Mouse (Mus musculus) liver, postnatal 0 days (tissue): Measurements from ENCODE around the gene Ccdc142. TPM values are rescaled to one million over a fixed set of nuclear protein-coding genes. Genes with fewer than 3 reads are reported as not detected.
A peak's percentile ranks its signal among the peaks of the same experiment; 100 is the strongest.

Experiments used
- ATAC-seq: fragments of 200-750 bp; cut with Nextera tagmentation; 2 replicates; pipeline ENCODE4 v1.8.0; 2017; ENCODE audit warnings: mild to moderate bottlenecking, moderate library complexity
- DNase-seq: peaks from one replicate; pipeline ENCODE4 v3.0.0-alpha.2; 2016
- H3K27ac ChIP-seq: fragments of 300-500 bp; sonication (generic); 2 replicates; pipeline ENCODE4 v1.5.1; 2014; ENCODE audit warnings: antibody characterized with exemption, moderate library complexity, mild to moderate bottlenecking, low read depth
- H3K27me3 ChIP-seq: fragments of 300-500 bp; sonication (generic); 2 replicates; pipeline ENCODE4 v1.6.1; 2014; ENCODE audit warnings: low read length, control low read depth, mixed read lengths; ENCODE audit not compliant: insufficient read depth
- H3K36me3 ChIP-seq: fragments of 300-500 bp; sonication (generic); replicated peaks from 2 replicates; pipeline ENCODE4 v1.6.1; 2014; ENCODE audit warnings: mild to moderate bottlenecking, control low read depth, low read length, moderate library complexity, mixed read lengths; ENCODE audit not compliant: insufficient read depth
- H3K4me1 ChIP-seq: fragments of 300-500 bp; sonication (generic); 2 replicates; pipeline ENCODE4 v1.6.1; 2014; ENCODE audit warnings: antibody characterized with exemption, mild to moderate bottlenecking, control low read depth; ENCODE audit not compliant: insufficient read depth
- H3K4me2 ChIP-seq: fragments of 300-500 bp; sonication (generic); 2 replicates; pipeline ENCODE4 v1.6.1; 2014; ENCODE audit warnings: low read depth, mild to moderate bottlenecking, low read length, moderate library complexity, mixed read lengths
- H3K4me3 ChIP-seq: fragments of 300-500 bp; sonication (generic); 2 replicates; pipeline ENCODE4 v1.5.1; 2014; ENCODE audit warnings: low read depth, low read length
- H3K9ac ChIP-seq: fragments of 300-500 bp; sonication (generic); replicated peaks from 2 replicates; pipeline ENCODE4 v1.6.1; 2014; ENCODE audit warnings: mild to moderate bottlenecking, moderate library complexity
- H3K9me3 ChIP-seq: fragments of 300-500 bp; sonication (generic); 2 replicates; pipeline ENCODE4 v1.6.1; 2016; ENCODE audit warnings: mild to moderate bottlenecking, control low read depth, low read length, mixed read lengths
- CTCF ChIP-seq: sonication (generic); IDR thresholded peaks from 2 replicates; pipeline ENCODE4 v1.5.1; 2016; ENCODE audit warnings: antibody characterized with exemption, low read depth
- EP300 ChIP-seq: IDR thresholded peaks from 2 replicates; pipeline ENCODE4 v1.6.1; 2016; ENCODE audit warnings: antibody characterized with exemption, low read depth, mild to moderate bottlenecking
- WGBS: fragments of 180-500 bp; shearing (Covaris S2); extraction: QIAGEN DNeasy Blood & Tissue Kit; methylation state at CpG from one replicate; pipeline ENCODE4 v1.1.7; 2014; ENCODE audit not compliant: insufficient replicate concordance; 5-methylcytosine and 5-hydroxymethylcytosine counted together
- microRNA counts: library from miRNA; unstranded; fragments of <30 nt; microRNA quantifications from one replicate; lab custom pipeline; 2015
- microRNA-seq: library from miRNA; unstranded; fragments of <30 nt; microRNA quantifications from one replicate; pipeline ENCODE4, GENCODE M21; 2016
- polyA plus RNA-seq: library from polyadenylated mRNA; unstranded; fragments of >200 nt; fragmentation: Nextera tagmentation; extraction: Ambion mirVana; gene quantifications from 2 replicates; pipeline ENCODE4 v1.2.1, GENCODE M21; 2015

The Ccdc142 gene
- polyA plus RNA-seq, 1 experiment from 2014 or later: 0.54 TPM

- H3K9me3 ChIP-seq: no peaks in the 10 kb centered on the region
- H3K4me3 ChIP-seq: no peak overlapping the region
- WGBS: 50% methylated on average over 5 of the region's 5 CpGs
- TF ChIP-seq EP300: no peak
- no peak for TF ChIP-seq CTCF
- ATAC-seq: no peak
- peaks cover 8% of the 10 kb centered on the region for H3K4me1 ChIP-seq
- H3K27ac ChIP-seq: no peak overlapping the region
- H3K36me3 ChIP-seq: peaks cover 5% of the 10 kb centered on the region; the same call in 1 of the 2 replicates
- H3K4me2 ChIP-seq: no peak overlapping the region
- 0 out of 2 replicates have a peak, but pooled peaks cover 12% of the 10 kb centered on the region for H3K27me3 ChIP-seq
- DNase-seq: no peak
- no peak overlapping the region for H3K9ac ChIP-seq
Measured at GRCm38 (mm10) chr6:83153485-83153884, 52.1 kb downstream of the Ccdc142 start.

- DNase-seq (no peak), ATAC-seq (no peak)
- Histone ChIP-seq H3K4me3 (peak overlapping the region; percentile 53), H3K9me3 (no peaks in the 10 kb centered on the region), H3K27ac (no peak overlapping the region), H3K4me1 (peaks cover 8% of the 10 kb centered on the region), H3K9ac (peak overlapping the region; percentile 34; the same call in 1 of the 2 replicates), H3K27me3 (peaks cover 14% of the 10 kb centered on the region), H3K36me3 (no peaks in the 10 kb centered on the region), H3K4me2 (peak overlapping the region; percentile 85)
- WGBS: 11% methylated on average over 23 of the region's 23 CpGs
- TF ChIP-seq EP300 (no peak), CTCF (no peak)
Measured at GRCm38 (mm10) chr6:83155552-83156238, 54.3 kb downstream of the Ccdc142 start.

- H3K9me3 ChIP-seq: no peaks in the 10 kb centered on the region
- H3K27ac ChIP-seq: no peak within 1 kb of the TSS
- H3K9ac ChIP-seq: peak within 1 kb of the TSS; percentile 34; the same call in 1 of the 2 replicates
- peaks cover 20% of the 10 kb centered on the region for H3K27me3 ChIP-seq
- DNase-seq (peak; percentile 50), ATAC-seq (peak; percentile 32; the same call in 1 of the 2 replicates)
- peak within 1 kb of the TSS; percentile 85 for H3K4me2 ChIP-seq
- H3K4me3 ChIP-seq: peak within 1 kb of the TSS; percentile 53
- peaks cover 8% of the 10 kb centered on the region for H3K4me1 ChIP-seq
- H3K36me3 ChIP-seq: no peaks in the 10 kb centered on the region
- WGBS: 2% methylated on average over 32 of the region's 32 CpGs
- TF ChIP-seq EP300 (no peak), CTCF (no peak)
Measured at GRCm38 (mm10) chr6:83156259-83156684, 54.9 kb downstream of the Ccdc142 start, which contains the start of the genes Wdr54 and 1700003E16Rik. Wdr54 (minus strand) TSS chr6:83156397. 1700003E16Rik (plus strand) TSS chr6:83156404.

MicroRNAs within 50 kb of the gene (microRNA counts, 519-probe panel; counts per million panel counts)
- microRNA mmu-miR-3470a+mmu-miR-3470b (lab: Ali Mortazavi, UCI): not detected

Small RNA genes within 50 kb of the gene (microRNA-seq; reads per million reads assigned to microRNA genes)
- gene Mir3470a: not detected

Other genes starting within 250 kb of the Ccdc142 start
- gene Sema4f, start 161.8 kb upstream of the Ccdc142 start, polyA plus RNA-seq: 0.08 and 0.12 TPM in 2 replicates
- gene M1ap, start 154.7 kb upstream of the Ccdc142 start, polyA plus RNA-seq: 3.8 and 4.3 TPM in 2 replicates
- 11.3 and 11.8 TPM in 2 replicates for gene Dok1, start 68.1 kb upstream of the Ccdc142 start, polyA plus RNA-seq
- 1.2 and 1.7 TPM in 2 replicates for gene Loxl3, start 67.4 kb upstream of the Ccdc142 start, polyA plus RNA-seq
- 175 and 180 TPM in 2 replicates for gene Aup1, start 47.1 kb upstream of the Ccdc142 start, polyA plus RNA-seq
- gene Htra2, start 46.3 kb upstream of the Ccdc142 start, polyA plus RNA-seq: 33.8 and 34.7 TPM in 2 replicates
- 7.5 and 8.2 TPM in 2 replicates for gene Dqx1, start 43.8 kb upstream of the Ccdc142 start, polyA plus RNA-seq
- not detected in 2 replicates for gene Tlx2, start 31.3 kb upstream of the Ccdc142 start, polyA plus RNA-seq
- 11.6 and 11.7 TPM in 2 replicates for gene Pcgf1, start 23.7 kb upstream of the Ccdc142 start, polyA plus RNA-seq
- 0.40 and 0.51 TPM in 2 replicates for gene Lbx2, start 15.2 kb upstream of the Ccdc142 start, polyA plus RNA-seq
- gene Gm42688, start within 50 bp of the Ccdc142 start, polyA plus RNA-seq: 0.85 and 0.92 TPM in 2 replicates
- 88.3 and 90.2 TPM in 2 replicates for gene Mrpl53, start 7.4 kb downstream of the Ccdc142 start, polyA plus RNA-seq
- 21.4 and 21.5 TPM in 2 replicates for gene Mogs, start 13.9 kb downstream of the Ccdc142 start, polyA plus RNA-seq
- 21.0 and 22.0 TPM in 2 replicates for gene Wbp1, start 20.0 kb downstream of the Ccdc142 start, polyA plus RNA-seq
- 5.1 and 5.7 TPM in 2 replicates for gene Ino80b, start 23.8 kb downstream of the Ccdc142 start, polyA plus RNA-seq
- gene Rtkn, start 33.9 kb downstream of the Ccdc142 start, polyA plus RNA-seq: 7.0 and 7.1 TPM in 2 replicates
- gene Wdr54, start 54.8 kb downstream of the Ccdc142 start, polyA plus RNA-seq: 0.17 and 0.20 TPM in 2 replicates
- 0.25 and 0.27 TPM in 2 replicates for gene 1700003E16Rik, start 54.8 kb downstream of the Ccdc142 start, polyA plus RNA-seq
- 13.2 and 14.7 TPM in 2 replicates for gene Dctn1, start 64.3 kb downstream of the Ccdc142 start, polyA plus RNA-seq
- gene Slc4a5, start 118.2 kb downstream of the Ccdc142 start, polyA plus RNA-seq: 0.04 and 0.05 TPM in 2 replicates
- 16.6 and 20.9 TPM in 2 replicates for gene Mthfd2, start 224.3 kb downstream of the Ccdc142 start, polyA plus RNA-seq
- 17.2 and 20.9 TPM in 2 replicates for gene Mob1a, start 224.4 kb downstream of the Ccdc142 start, polyA plus RNA-seq
- 277 and 286 TPM in 2 replicates for gene Bola3, start 247.5 kb downstream of the Ccdc142 start, polyA plus RNA-seq